Mouse (Mus musculus): Measurements from ENCODE around the gene Hoxd11. TPM values are rescaled to one million over a fixed set of nuclear protein-coding genes. Genes with fewer than 3 reads are reported as not detected.

Hoxd11 gene
- polyA plus RNA-seq, 1 experiment from 2014 or later = 10.3 TPM

DNA sequence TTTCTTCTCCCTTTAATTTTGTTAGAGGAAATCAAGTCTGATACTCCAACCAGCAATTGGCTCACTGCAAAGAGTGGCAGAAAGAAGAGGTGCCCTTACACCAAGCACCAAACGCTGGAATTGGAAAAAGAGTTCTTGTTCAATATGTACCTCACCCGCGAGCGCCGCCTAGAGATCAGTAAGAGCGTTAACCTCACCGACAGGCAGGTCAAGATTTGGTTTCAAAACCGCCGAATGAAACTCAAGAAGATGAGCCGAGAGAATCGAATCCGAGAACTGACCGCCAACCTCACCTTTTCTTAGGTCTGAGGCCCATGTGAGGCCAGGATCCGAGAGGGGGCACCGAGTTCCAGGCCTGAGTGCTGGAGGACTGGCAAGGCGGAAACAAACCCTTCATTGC, 14.7 kb downstream of the Hoxd11 start:
- Histone ChIP-seq H3K27ac (0 out of 2 replicates have a peak overlapping the region, but pooled peaks have one; percentile 86), H3K9ac (no peak overlapping the region), H3K4me1 (peaks cover 52% of the 10 kb centered on the region), H3K27me3 (peaks cover 80% of the 10 kb centered on the region), H3K4me2 (peak overlapping the region; percentile 62), H3K4me3 (peak overlapping the region; percentile 44), H3K9me3 (no peaks in the 10 kb centered on the region), H3K36me3 (no peaks in the 10 kb centered on the region; the same call in 1 of the 2 replicates)
- ATAC-seq (ENCODE audit: insufficient number of reproducible peaks, low FRiP score, low TSS enrichment, low read depth) = no peak
- 13% methylated on average over 16 of the region's 16 CpGs for WGBS

DNA sequence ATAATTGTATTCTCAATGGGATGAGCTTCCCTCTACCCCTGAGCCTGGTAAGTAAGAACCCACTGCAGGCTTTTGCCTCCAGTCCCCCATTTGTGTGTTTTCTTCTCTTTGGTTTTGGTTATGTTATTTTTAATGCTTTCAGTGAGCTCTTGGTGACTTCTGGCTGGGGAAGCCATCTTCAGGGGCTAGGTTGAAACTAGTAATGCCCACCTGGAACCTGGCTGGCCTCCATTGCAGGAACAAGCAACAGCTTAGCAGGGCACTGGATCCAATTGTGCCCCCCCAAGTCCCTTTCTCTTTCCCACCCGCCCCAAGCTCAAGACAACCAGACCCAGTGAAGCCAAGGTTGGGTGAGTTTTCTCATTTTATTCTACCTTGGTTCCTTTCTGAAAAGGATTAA, 16.0 kb downstream of the Hoxd11 start:
- Histone ChIP-seq H3K4me1 (peaks cover 60% of the 10 kb centered on the region), H3K27ac (no peak overlapping the region), H3K36me3 (peaks cover 4% of the 10 kb centered on the region; the same call in 1 of the 2 replicates), H3K9ac (no peak overlapping the region), H3K4me3 (no peak overlapping the region), H3K9me3 (no peaks in the 10 kb centered on the region), H3K27me3 (peaks cover 84% of the 10 kb centered on the region), H3K4me2 (no peak overlapping the region)
- WGBS = 36% methylated on average over 1 of the region's 1 CpGs
- ATAC-seq (ENCODE audit: insufficient number of reproducible peaks, low FRiP score, low TSS enrichment, low read depth) = no peak

DNA sequence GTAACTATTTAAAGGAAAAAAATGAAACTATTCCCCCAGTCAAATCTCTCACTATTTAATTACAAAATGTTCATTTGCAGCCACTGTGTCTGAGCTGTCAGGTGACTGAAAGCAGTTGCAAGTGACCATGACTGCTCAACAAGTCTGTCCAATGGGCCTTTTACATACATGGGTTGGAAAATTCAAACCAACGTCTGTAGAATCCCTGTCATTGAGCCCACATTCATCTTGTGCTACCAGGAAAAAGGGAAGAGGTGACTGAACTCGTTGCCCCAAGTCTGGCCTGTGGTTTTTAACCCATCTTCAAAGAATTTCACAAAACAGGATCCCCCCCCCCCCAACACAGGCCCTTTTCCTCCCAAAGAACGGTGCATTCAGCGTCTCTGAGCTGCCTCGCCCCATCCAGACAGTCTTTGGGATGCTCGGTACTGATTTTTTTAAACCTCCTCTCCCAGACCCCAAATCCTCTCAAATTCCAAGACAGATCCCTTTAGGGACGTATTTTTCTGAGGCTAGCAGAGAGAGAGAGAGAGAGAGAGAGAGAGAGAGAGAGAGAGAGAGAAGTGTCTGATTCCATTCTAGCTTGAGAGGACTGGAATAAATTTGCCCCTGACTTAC, 16.6 kb downstream of the Hoxd11 start:
- 0 out of 2 replicates have a peak overlapping the region, but pooled peaks have one; percentile 48 for H3K4me3 ChIP-seq
- H3K4me1 ChIP-seq = peaks cover 65% of the 10 kb centered on the region
- peak overlapping the region; percentile 78 for H3K27ac ChIP-seq
- no peak for ATAC-seq (ENCODE audit: insufficient number of reproducible peaks, low FRiP score, low TSS enrichment, low read depth)
- H3K4me2 ChIP-seq = 0 out of 2 replicates have a peak overlapping the region, but pooled peaks have one; percentile 15
- H3K27me3 ChIP-seq = peaks cover 88% of the 10 kb centered on the region
- H3K36me3 ChIP-seq = peaks cover 4% of the 10 kb centered on the region; the same call in 1 of the 2 replicates
- no peaks in the 10 kb centered on the region for H3K9me3 ChIP-seq
- no peak overlapping the region for H3K9ac ChIP-seq
- 34% methylated on average over 7 of the region's 7 CpGs for WGBS

DNA sequence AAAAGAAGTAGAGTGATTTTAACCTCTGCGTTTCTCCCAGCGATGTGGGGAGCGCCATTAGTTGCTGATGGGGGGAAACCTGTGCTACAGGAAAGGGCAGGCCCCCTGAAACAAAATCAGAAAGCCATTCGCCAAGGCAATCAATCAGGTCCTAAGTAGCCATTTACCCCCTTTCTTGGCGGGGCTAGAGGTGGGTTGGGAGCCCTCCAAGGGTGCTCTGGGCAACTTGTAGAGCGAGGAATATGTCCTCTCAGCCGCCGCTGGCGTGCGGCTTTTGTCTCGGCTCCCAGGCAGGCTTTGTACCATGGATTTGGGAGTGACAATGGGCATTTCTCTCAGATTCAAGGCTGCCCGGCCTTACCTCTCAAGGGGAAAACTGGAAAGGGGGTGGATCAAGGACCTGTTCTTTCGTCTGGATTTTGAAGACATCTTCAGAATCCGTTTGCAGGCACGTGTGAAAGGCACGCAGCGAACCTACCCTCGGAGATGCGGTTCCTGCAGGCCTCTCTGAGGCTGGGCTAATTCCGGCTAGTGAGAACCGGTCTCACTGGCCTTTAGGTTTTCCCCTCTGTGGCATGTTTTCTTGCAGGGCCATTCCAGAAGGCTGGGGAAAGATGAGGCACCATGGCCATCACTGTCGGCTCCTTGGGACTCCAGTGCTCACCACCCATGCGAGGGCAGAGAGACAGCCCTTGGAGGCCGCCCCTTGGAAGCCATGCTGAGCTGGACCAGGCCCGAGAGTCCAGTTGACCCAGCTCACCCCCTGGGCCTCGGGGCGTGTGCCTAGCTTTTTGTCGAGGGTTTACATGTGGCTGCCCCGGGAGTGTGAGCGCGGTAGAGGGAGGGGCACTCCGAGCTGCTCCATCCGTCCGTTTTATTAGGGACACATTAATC, 17.3 kb downstream of the Hoxd11 start:
- no peak overlapping the region; the same call in 1 of the 2 replicates for H3K9ac ChIP-seq
- peaks cover 58% of the 10 kb centered on the region for H3K4me1 ChIP-seq
- H3K9me3 ChIP-seq = no peaks in the 10 kb centered on the region
- WGBS = 22% methylated on average over 34 of the region's 34 CpGs
- H3K36me3 ChIP-seq = peaks cover 4% of the 10 kb centered on the region; the same call in 1 of the 2 replicates
- peaks cover 85% of the 10 kb centered on the region for H3K27me3 ChIP-seq
- ATAC-seq (ENCODE audit: insufficient number of reproducible peaks, low FRiP score, low TSS enrichment, low read depth) = no peak
- H3K4me3 ChIP-seq = peak overlapping the region; percentile 48; the same call in 1 of the 2 replicates
- peak overlapping the region; percentile 61 for H3K4me2 ChIP-seq
- peak overlapping the region; percentile 78 for H3K27ac ChIP-seq

DNA sequence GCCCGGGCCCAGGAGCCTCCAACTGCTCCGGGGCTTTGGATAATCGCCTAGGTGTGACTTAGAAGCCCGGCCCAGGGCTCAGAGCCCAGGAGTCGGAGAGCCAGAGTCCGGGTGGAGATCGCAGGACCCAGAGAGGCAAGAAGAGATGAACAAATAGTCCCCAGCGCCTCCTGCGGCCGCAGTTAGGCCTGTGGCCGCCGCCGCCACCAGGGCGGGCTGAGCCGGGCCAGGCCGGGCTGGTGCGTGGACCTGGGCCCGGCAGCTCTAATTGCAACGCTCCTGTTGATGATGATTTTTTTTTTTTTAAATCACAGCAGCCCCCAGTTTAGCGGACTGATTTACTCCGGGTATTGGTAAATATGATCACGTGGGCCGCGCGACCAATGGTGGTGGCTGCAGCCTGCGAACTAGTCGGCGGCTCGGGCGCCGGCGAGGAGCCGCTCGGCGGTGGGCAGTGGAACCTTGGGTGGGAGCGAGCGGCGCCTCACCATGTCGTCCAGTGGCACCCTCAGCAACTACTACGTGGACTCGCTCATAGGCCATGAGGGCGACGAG, 18.3 kb downstream of the Hoxd11 start, which contains the start of gene Hoxd9:
Hoxd9 (plus strand) TSS at position 161 of the 555 bp plus-strand sequence.
- Histone ChIP-seq H3K4me3 (peak within 1 kb of the TSS; percentile 48), H3K9ac (peak within 1 kb of the TSS; percentile 47), H3K27me3 (peaks cover 81% of the 10 kb centered on the region), H3K4me2 (peak within 1 kb of the TSS; percentile 61), H3K9me3 (no peaks in the 10 kb centered on the region), H3K27ac (peak within 1 kb of the TSS; percentile 78), H3K4me1 (peaks cover 50% of the 10 kb centered on the region), H3K36me3 (peaks cover 4% of the 10 kb centered on the region; the same call in 1 of the 2 replicates)
- ATAC-seq (ENCODE audit: insufficient number of reproducible peaks, low FRiP score, low TSS enrichment, low read depth) = 0 out of 2 replicates have a peak, but pooled peaks have one; percentile 31
- WGBS = 2% methylated on average over 43 of the region's 43 CpGs

DNA sequence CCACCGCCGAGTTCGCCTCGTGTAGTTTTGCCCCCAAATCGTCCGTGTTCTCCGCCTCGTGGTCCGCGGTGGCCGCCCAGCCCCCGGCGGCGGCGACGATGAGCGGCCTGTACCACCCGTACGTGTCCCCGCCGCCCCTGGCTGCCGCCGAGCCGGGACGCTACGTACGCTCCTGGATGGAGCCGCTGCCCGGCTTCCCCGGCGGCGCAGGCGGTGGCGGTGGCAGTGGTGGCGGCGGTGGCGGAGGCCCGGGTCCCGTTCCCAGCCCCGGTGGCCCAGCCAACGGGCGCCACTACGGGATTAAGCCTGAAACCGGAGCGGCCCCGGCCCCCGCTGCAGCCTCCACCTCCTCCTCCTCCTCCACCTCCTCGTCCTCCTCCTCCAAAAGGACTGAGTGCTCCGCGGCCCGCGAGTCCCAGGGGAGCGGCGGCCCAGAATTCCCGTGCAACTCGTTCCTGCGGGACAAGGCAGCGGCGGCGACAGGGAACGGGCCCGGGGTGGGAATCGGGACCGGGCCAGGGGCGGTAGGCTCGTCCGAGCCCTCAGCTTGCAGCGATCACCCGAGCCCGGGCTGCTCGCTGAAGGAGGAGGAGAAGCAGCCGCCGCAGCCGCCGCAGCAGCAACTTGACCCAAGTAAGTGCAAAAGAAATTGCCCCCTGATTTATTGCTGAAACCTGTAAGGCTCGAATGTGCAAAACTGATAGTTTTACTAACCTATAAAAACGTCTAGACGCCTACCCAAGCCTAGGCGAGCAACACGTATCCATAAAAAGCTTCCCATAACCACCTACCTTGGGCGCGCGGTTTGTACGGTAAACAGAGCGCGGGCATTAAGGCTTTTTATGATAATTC, 19.1 kb downstream of the Hoxd11 start:
- peak; percentile 35; the same call in 1 of the 2 replicates for ATAC-seq (ENCODE audit: insufficient number of reproducible peaks, low FRiP score, low TSS enrichment, low read depth)

DNA sequence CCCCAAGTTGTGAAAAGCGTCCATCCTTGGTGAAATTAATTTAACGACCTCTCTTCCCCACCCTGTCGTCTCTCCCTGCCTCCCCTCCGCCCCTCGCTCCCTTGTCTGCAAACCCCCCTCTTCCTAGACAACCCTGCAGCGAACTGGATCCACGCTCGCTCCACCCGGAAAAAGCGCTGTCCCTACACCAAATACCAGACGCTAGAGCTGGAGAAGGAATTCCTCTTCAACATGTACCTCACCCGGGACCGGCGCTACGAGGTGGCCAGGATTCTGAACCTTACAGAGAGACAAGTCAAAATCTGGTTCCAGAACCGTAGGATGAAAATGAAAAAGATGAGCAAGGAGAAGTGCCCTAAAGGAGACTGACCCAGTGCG, 19.7 kb downstream of the Hoxd11 start:
- peaks cover 82% of the 10 kb centered on the region for H3K27me3 ChIP-seq
- H3K4me3 ChIP-seq = peak overlapping the region; percentile 48
- ATAC-seq (ENCODE audit: insufficient number of reproducible peaks, low FRiP score, low TSS enrichment, low read depth) = no peak
- peaks cover 46% of the 10 kb centered on the region for H3K4me1 ChIP-seq
- no peaks in the 10 kb centered on the region for H3K9me3 ChIP-seq
- H3K36me3 ChIP-seq = peaks cover 4% of the 10 kb centered on the region; the same call in 1 of the 2 replicates
- peak overlapping the region; percentile 78; the same call in 1 of the 2 replicates for H3K27ac ChIP-seq
- peak overlapping the region; percentile 61 for H3K4me2 ChIP-seq
- 9% methylated on average over 17 of the region's 17 CpGs for WGBS
- H3K9ac ChIP-seq = peak overlapping the region; percentile 47; the same call in 1 of the 2 replicates

More for the DNA sequence above, 19.1 kb downstream of the Hoxd11 start:
- Histone ChIP-seq H3K4me1 (peaks cover 42% of the 10 kb centered on the region), H3K27me3 (peaks cover 80% of the 10 kb centered on the region), H3K4me3 (peak overlapping the region; percentile 48), H3K9me3 (no peaks in the 10 kb centered on the region), H3K4me2 (peak overlapping the region; percentile 61), H3K9ac (peak overlapping the region; percentile 47), H3K36me3 (peaks cover 4% of the 10 kb centered on the region; the same call in 1 of the 2 replicates), H3K27ac (peak overlapping the region; percentile 78)
- WGBS = 3% methylated on average over 83 of the region's 86 CpGs

DNA sequence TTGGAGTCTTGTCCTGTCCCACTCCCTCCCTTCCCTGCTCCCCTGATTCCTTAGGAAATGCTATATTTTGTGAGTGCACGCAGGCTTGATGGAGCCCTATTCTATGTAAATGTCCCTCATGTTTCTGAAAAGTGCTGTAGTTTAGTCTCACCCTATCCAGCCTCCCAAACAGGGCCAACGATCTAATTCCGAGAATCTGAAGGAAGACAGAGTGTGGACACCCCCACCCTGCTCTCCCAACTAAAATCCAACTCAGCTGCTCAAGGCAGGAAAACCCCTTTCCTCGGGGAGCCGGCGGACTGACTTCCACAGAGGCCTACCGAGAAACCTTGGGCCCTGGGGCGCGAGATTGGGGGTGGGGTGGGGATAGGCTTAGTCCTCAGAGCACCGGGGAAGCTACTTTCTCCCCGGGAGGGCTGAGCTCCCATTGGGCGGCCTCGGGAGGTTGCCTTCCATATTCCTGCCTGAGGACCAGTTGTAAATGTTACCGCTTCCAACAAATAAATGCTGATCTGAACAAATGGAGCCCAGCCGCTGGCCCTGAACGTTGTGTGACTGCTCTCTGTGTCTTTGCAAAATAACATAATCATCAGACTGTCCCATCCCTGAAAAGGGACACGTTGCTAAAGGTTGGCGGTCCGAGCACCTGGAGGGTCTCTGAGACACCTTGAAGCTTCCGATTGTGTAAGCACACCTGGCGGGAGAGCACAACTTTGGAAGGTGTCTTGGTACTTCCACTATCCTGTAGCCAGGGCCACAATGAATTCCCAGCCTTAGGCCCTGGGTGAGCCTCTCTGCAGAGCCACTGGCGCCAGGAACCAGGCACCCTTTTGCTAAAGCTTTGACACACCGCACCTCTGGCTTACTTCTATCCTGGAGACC, 20.5 kb downstream of the Hoxd11 start:
- Histone ChIP-seq H3K4me2 (peak overlapping the region; percentile 1; the same call in 1 of the 2 replicates), H3K27ac (no peak overlapping the region), H3K4me1 (peaks cover 52% of the 10 kb centered on the region), H3K9ac (no peak overlapping the region), H3K36me3 (peaks cover 4% of the 10 kb centered on the region; the same call in 1 of the 2 replicates), H3K9me3 (no peaks in the 10 kb centered on the region), H3K27me3 (peaks cover 84% of the 10 kb centered on the region), H3K4me3 (peak overlapping the region; percentile 48; the same call in 1 of the 2 replicates)
- ATAC-seq (ENCODE audit: insufficient number of reproducible peaks, low FRiP score, low TSS enrichment, low read depth) = no peak
- WGBS = 37% methylated on average over 23 of the region's 23 CpGs

DNA sequence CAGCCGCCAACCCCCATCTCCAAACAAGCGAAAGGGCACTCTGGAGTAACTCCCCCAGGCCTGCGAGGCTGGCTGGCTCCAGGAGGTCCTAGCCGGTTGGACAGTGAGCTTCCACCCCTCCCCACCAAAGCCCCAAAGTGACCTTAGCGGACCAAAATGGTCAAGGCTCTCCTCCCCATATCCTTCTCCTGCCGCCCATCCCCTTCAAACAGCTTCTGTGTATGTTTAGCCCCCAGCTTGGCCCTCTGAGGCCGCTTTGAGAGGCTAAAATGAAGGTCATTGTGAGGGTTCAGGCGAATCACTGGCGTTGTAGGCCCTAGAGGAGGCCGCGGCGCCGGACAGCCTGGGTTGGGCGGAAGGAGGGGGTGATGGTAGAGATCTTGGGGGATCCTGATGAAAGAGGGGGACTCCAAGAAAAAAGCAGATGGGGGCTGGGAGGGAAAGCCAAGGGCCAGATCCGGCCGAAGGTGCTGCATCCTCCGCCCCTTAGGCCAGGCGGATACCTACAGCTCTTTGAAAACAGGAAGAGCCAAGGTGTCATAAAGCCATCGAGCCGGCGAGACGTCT, 21.3 kb downstream of the Hoxd11 start:
- peaks cover 59% of the 10 kb centered on the region for H3K4me1 ChIP-seq
- peaks cover 4% of the 10 kb centered on the region; the same call in 1 of the 2 replicates for H3K36me3 ChIP-seq
- ATAC-seq (ENCODE audit: insufficient number of reproducible peaks, low FRiP score, low TSS enrichment, low read depth) = no peak
- peaks cover 84% of the 10 kb centered on the region for H3K27me3 ChIP-seq
- H3K9me3 ChIP-seq = no peaks in the 10 kb centered on the region
- H3K4me2 ChIP-seq = no peak overlapping the region
- H3K27ac ChIP-seq = no peak overlapping the region
- 34% methylated on average over 22 of the region's 22 CpGs for WGBS
- H3K4me3 ChIP-seq = no peak overlapping the region
- H3K9ac ChIP-seq = no peak overlapping the region

Measured in limb, embryonic 15.5 days (tissue).